In genomic region chr8:94967071-94967470, GRCm38 (mm10) we compare ENCODE assay signal across 8 mouse cellular contexts. TPM values are rescaled to one million over a fixed set of nuclear protein-coding genes. Genes with fewer than 3 reads are reported as not detected.
DNase-seq lines count a peak whose midpoint lies in the region.
"Had no signal": no experiment of that assay in that cellular context is flagged by ENCODE, and none has a peak within 500 bp of the region (broad histone marks: within the 10 kb centered on the region; RNA-seq: fewer than 3 reads in every experiment).

No protein-coding gene starts in this region.

- peak; percentile 46 for DNase-seq in testis, postnatal 14 days (ENCODE audit: low spot score)
- no peak for DNase-seq in testis, postnatal 10 days (ENCODE audit: low spot score)
- DNase-seq in kidney, postnatal 14 days = peak; percentile 54
- peak; percentile 45 for DNase-seq in lung, postnatal 10 days
- no peak for DNase-seq in thymus, postnatal 0 days (ENCODE audit: low spot score)
- DNase-seq in adrenal gland, adult 8-10 months = no peak
- DNase-seq in thymus, postnatal 25 days = no peak

RNA-seq across cellular contexts. Expression of gene Adgrg1, which starts 7.5 kb away (rescaled TPM):
- 37.8 and 43.2 TPM in 2 replicates for polyA plus RNA-seq in thymus, postnatal 0 days (2015; fragmentation: Nextera tagmentation; extraction: Ambion mirVana)
- 10 to 100 TPM; 14.6 to 60.9 (median 38.3) TPM for total RNA-seq in adrenal gland, adult 8-10 months (2022)

RNA-seq across cellular contexts. Expression of gene Adgrg5, which starts 43.6 kb away (rescaled TPM):
- 5.4 and 5.5 TPM in 2 replicates for polyA plus RNA-seq in thymus, postnatal 0 days (2015; fragmentation: Nextera tagmentation; extraction: Ambion mirVana)
- total RNA-seq in adrenal gland, adult 8-10 months (2022) = 1 to 10 TPM in 2 of 4 experiments, under 1 TPM in 2; 0.49 to 2.0 (median 0.94) TPM
- polyA plus RNA-seq: hindbrain, embryonic 13.5 days had no signal

RNA-seq across cellular contexts. Expression of gene Ccdc102a, which starts 49.2 kb away (rescaled TPM):
- polyA plus RNA-seq in thymus, postnatal 0 days (2015; fragmentation: Nextera tagmentation; extraction: Ambion mirVana) = 7.8 and 9.4 TPM in 2 replicates
- 10 to 100 TPM in 2 of 4 experiments, 1 to 10 TPM in 2; 6.9 to 11.1 (median 8.6) TPM for total RNA-seq in adrenal gland, adult 8-10 months (2022)

RNA-seq across cellular contexts. Expression of gene Adgrg3, which starts 50.4 kb away (rescaled TPM):
- polyA plus RNA-seq in thymus, postnatal 0 days (2015; fragmentation: Nextera tagmentation; extraction: Ambion mirVana) = 8.5 and 9.7 TPM in 2 replicates
- total RNA-seq in adrenal gland, adult 8-10 months (2022) = 1 to 10 TPM; 2.2 to 4.1 (median 3.1) TPM

Comparison
In these comparisons a context has a peak if more than half of its experiments do, and no peak if none do; other contexts are left out.
1. DNase-seq: peak in testis, postnatal 14 days (single experiment), kidney, postnatal 14 days (single experiment) and lung, postnatal 10 days (single experiment); none in testis, postnatal 10 days (single experiment), thymus, postnatal 0 days (single experiment), adrenal gland, adult 8-10 months (single experiment) and thymus, postnatal 25 days (single experiment).